31 mouse cellular contexts compared by ENCODE assay signal in genomic region chr8:108729169-108729568, GRCm38 (mm10).
DNase-seq lines count a peak whose midpoint lies in the region; ATAC-seq and TF ChIP-seq lines count a peak whose summit lies in the region.
"Had no signal": no experiment of that assay in that cellular context is flagged by ENCODE, and none has a peak within 500 bp of the region (broad histone marks: within the 10 kb centered on the region; RNA-seq: fewer than 3 reads in every experiment).

No protein-coding gene starts in this region.

- H3K4me1 ChIP-seq in forebrain, embryonic 10.5 days = peaks cover 100% of the 10 kb centered on the region
- H3K4me1 ChIP-seq in forebrain, postnatal 0 days (ENCODE audit: insufficient read depth) = no peaks in the 10 kb centered on the region
- peaks cover 98% of the 10 kb centered on the region for H3K4me1 ChIP-seq in midbrain, embryonic 12.5 days
- peaks cover 100% of the 10 kb centered on the region for H3K4me1 ChIP-seq in midbrain, embryonic 13.5 days (replicated peaks)
- peaks cover 99% of the 10 kb centered on the region for H3K4me1 ChIP-seq in limb, embryonic 13.5 days

- H3K9ac ChIP-seq in forebrain, postnatal 0 days = no peak overlapping the region
- H3K9ac ChIP-seq in midbrain, embryonic 12.5 days (replicated peaks) = 0 out of 2 replicates have a peak overlapping the region, but pooled peaks have one; percentile 11
- no peak overlapping the region for H3K9ac ChIP-seq in midbrain, embryonic 13.5 days (replicated peaks)
- H3K9ac ChIP-seq in limb, embryonic 13.5 days = no peak overlapping the region
- H3K9ac ChIP-seq: forebrain, embryonic 12.5 days; heart, embryonic 12.5 days; hindbrain, embryonic 15.5 days; lung, embryonic 15.5 days; neural tube, embryonic 15.5 days had no signal

- no peak for TF ChIP-seq CTCF in forebrain, postnatal 0 days (IDR thresholded peaks at IDR 0.05; ENCODE audit: low read depth)

- intact Hi-C loops in left cerebral cortex, postnatal 10 days (cut with DNase I) = no loop called here

- WGBS in forebrain, embryonic 10.5 days = 0% methylated on average over 2 of the region's 2 CpGs
- WGBS in forebrain, postnatal 0 days = 18% methylated on average over 2 of the region's 2 CpGs
- WGBS in midbrain, embryonic 12.5 days = 0% methylated on average over 2 of the region's 2 CpGs
- 11% methylated on average over 2 of the region's 2 CpGs for WGBS in midbrain, embryonic 13.5 days
- 6% methylated on average over 2 of the region's 2 CpGs for WGBS in limb, embryonic 13.5 days

- H3K27me3 ChIP-seq in forebrain, embryonic 10.5 days (ENCODE audit: poor library complexity, severe bottlenecking) = peaks cover 27% of the 10 kb centered on the region
- no peaks in the 10 kb centered on the region for H3K27me3 ChIP-seq in forebrain, postnatal 0 days (ENCODE audit: insufficient read depth, low read length)
- no peaks in the 10 kb centered on the region for H3K27me3 ChIP-seq in midbrain, embryonic 12.5 days
- H3K27me3 ChIP-seq in midbrain, embryonic 13.5 days = no peaks in the 10 kb centered on the region
- H3K27me3 ChIP-seq in limb, embryonic 13.5 days = no peaks in the 10 kb centered on the region
- H3K27me3 ChIP-seq: heart, embryonic 12.5 days; lung, embryonic 15.5 days had no signal

- H3K36me3 ChIP-seq in forebrain, embryonic 10.5 days (replicated peaks) = no peaks in the 10 kb centered on the region
- H3K36me3 ChIP-seq in forebrain, postnatal 0 days (ENCODE audit: insufficient read depth) = no peaks in the 10 kb centered on the region
- no peaks in the 10 kb centered on the region for H3K36me3 ChIP-seq in midbrain, embryonic 12.5 days
- no peaks in the 10 kb centered on the region for H3K36me3 ChIP-seq in midbrain, embryonic 13.5 days
- H3K36me3 ChIP-seq in limb, embryonic 13.5 days = no peaks in the 10 kb centered on the region
- H3K36me3 ChIP-seq: forebrain, embryonic 12.5 days; G1E; heart, embryonic 12.5 days; hindbrain, embryonic 15.5 days; lung, embryonic 15.5 days; neural tube, embryonic 15.5 days had no signal

- no peaks in the 10 kb centered on the region for H3K9me3 ChIP-seq in forebrain, embryonic 10.5 days
- H3K9me3 ChIP-seq in forebrain, postnatal 0 days (ENCODE audit: low read length) = no peaks in the 10 kb centered on the region
- H3K9me3 ChIP-seq in midbrain, embryonic 12.5 days = no peaks in the 10 kb centered on the region
- no peaks in the 10 kb centered on the region for H3K9me3 ChIP-seq in midbrain, embryonic 13.5 days
- no peaks in the 10 kb centered on the region for H3K9me3 ChIP-seq in limb, embryonic 13.5 days
- H3K9me3 ChIP-seq: forebrain, embryonic 12.5 days; heart, embryonic 12.5 days; hindbrain, embryonic 15.5 days; lung, embryonic 15.5 days; neural tube, embryonic 15.5 days had no signal

- DNase-seq in forebrain, embryonic 10.5 days (ENCODE audit: extremely low spot score, low spot score) = no peak
- DNase-seq in forebrain, postnatal 0 days = no peak
- DNase-seq in embryo, embryonic 11 days = peak; percentile 71
- no peak for DNase-seq in gastrocnemius, adult 8-10 months (ENCODE audit: low spot score in 2 of 2)
- no peak for DNase-seq in left cerebral cortex, postnatal 10 days (ENCODE audit: extremely low spot score in 1 of 2, low spot score in 2 of 2)
- DNase-seq: adrenal gland, postnatal 25 days; cerebellum, adult 11-12 months; cerebellum, adult 9-11 months; gastrocnemius, postnatal 25 days; heart, adult 18-20 months; heart, postnatal 4 days; kidney, adult 11 months; kidney, postnatal 25 days; left cerebral cortex, postnatal 4 days; midbrain, embryonic 14.5 days; retina, postnatal 1 day; right cerebral cortex, postnatal 25 days; thymus, postnatal 25 days had no signal

- ATAC-seq in forebrain, postnatal 0 days = no peak
- ATAC-seq in midbrain, embryonic 12.5 days (ENCODE audit: low FRiP score, low read depth) = no peak
- ATAC-seq in midbrain, embryonic 13.5 days = no peak
- no peak for ATAC-seq in limb, embryonic 13.5 days (ENCODE audit: low FRiP score, low read depth)
- ATAC-seq: inflammation-experienced regulatory T-cells, adult 6 months had no signal

- no peak overlapping the region for H3K4me2 ChIP-seq in forebrain, postnatal 0 days (ENCODE audit: low read depth)
- no peak overlapping the region for H3K4me2 ChIP-seq in midbrain, embryonic 12.5 days (replicated peaks)
- no peak overlapping the region; the same call in 1 of the 2 replicates for H3K4me2 ChIP-seq in midbrain, embryonic 13.5 days (replicated peaks)
- peak overlapping the region; percentile 16; the same call in 1 of the 2 replicates for H3K4me2 ChIP-seq in limb, embryonic 13.5 days (replicated peaks)
- H3K4me2 ChIP-seq: forebrain, embryonic 12.5 days; heart, embryonic 12.5 days; hindbrain, embryonic 15.5 days; liver, embryonic 11.5 days; lung, embryonic 15.5 days; neural tube, embryonic 15.5 days had no signal

- peak overlapping the region; percentile 84 for H3K27ac ChIP-seq in forebrain, embryonic 10.5 days
- H3K27ac ChIP-seq in forebrain, postnatal 0 days (ENCODE audit: low read depth, low read length) = no peak overlapping the region
- no peak overlapping the region for H3K27ac ChIP-seq in midbrain, embryonic 12.5 days (replicated peaks)
- no peak overlapping the region for H3K27ac ChIP-seq in midbrain, embryonic 13.5 days
- H3K27ac ChIP-seq in limb, embryonic 13.5 days = no peak overlapping the region
- H3K27ac ChIP-seq: forebrain, embryonic 12.5 days; hindbrain, embryonic 15.5 days; layer of hippocampus, adult 2 months; lung, embryonic 15.5 days; neural tube, embryonic 15.5 days had no signal

- H3K4me3 ChIP-seq in forebrain, embryonic 10.5 days = peak overlapping the region; percentile 25; the same call in 1 of the 2 replicates
- H3K4me3 ChIP-seq in forebrain, postnatal 0 days (ENCODE audit: low read depth, low read length) = no peak overlapping the region
- no peak overlapping the region for H3K4me3 ChIP-seq in midbrain, embryonic 12.5 days
- H3K4me3 ChIP-seq in midbrain, embryonic 13.5 days (replicated peaks) = no peak overlapping the region
- no peak overlapping the region for H3K4me3 ChIP-seq in limb, embryonic 13.5 days
- H3K4me3 ChIP-seq: erythroblast, embryonic 14.5 days; forebrain, embryonic 12.5 days; heart, embryonic 12.5 days; hindbrain, embryonic 15.5 days; layer of hippocampus, adult 2 months; lung, embryonic 15.5 days; neural tube, embryonic 15.5 days had no signal
